Mouse (Mus musculus) hindbrain, embryonic 11.5 days (tissue): ENCODE measurements around the gene Evx2. TPM values are rescaled to one million over a fixed set of nuclear protein-coding genes. Genes with fewer than 3 reads are reported as not detected.
A peak's percentile ranks its signal among the peaks of the same experiment; 100 is the strongest.

Experiments
- ATAC-seq: fragments of 200-750 bp; cut with Nextera tagmentation; 2 replicates; pipeline ENCODE4 v1.8.0; 2017; ENCODE audit warnings: mild to moderate bottlenecking, moderate TSS enrichment, moderate library complexity; ENCODE audit not compliant: low FRiP score
- DNase-seq: peaks from one replicate; pipeline ENCODE4 v3.0.0-alpha.2; 2015; ENCODE audit warnings: low spot score
- H3K27ac ChIP-seq: fragments of 300-500 bp; sonication (generic); 2 replicates; pipeline ENCODE4 v1.5.1; 2014; ENCODE audit warnings: mild to moderate bottlenecking, low read depth, low read length
- H3K27me3 ChIP-seq: fragments of 300-500 bp; sonication (generic); 2 replicates; pipeline ENCODE4 v1.6.1; 2014; ENCODE audit warnings: mild to moderate bottlenecking, low read length, moderate library complexity, mixed read lengths; ENCODE audit not compliant: control insufficient read depth, insufficient read depth
- H3K36me3 ChIP-seq: fragments of 300-500 bp; sonication (generic); 2 replicates; pipeline ENCODE4 v1.6.1; 2014; ENCODE audit warnings: mild to moderate bottlenecking, low read length, moderate library complexity, mixed read lengths; ENCODE audit not compliant: control insufficient read depth, insufficient read depth
- H3K4me1 ChIP-seq: fragments of 300-500 bp; sonication (generic); replicated peaks from 2 replicates; pipeline ENCODE4 v1.6.1; 2014; ENCODE audit warnings: low read length, mixed read lengths; ENCODE audit not compliant: control insufficient read depth, insufficient read depth
- H3K4me2 ChIP-seq: fragments of 300-500 bp; sonication (generic); replicated peaks from 2 replicates; pipeline ENCODE4 v1.6.1; 2014; ENCODE audit warnings: mild to moderate bottlenecking, low read depth, low read length
- H3K4me3 ChIP-seq: fragments of 300-500 bp; sonication (generic); 2 replicates; pipeline ENCODE4 v1.5.1; 2014; ENCODE audit warnings: low read depth, low read length
- H3K9ac ChIP-seq: fragments of 300-500 bp; sonication (generic); 2 replicates; pipeline ENCODE4 v1.6.1; 2014; ENCODE audit warnings: low read depth, low read length
- H3K9me3 ChIP-seq: fragments of 300-500 bp; sonication (generic); 2 replicates; pipeline ENCODE4 v1.6.1; 2016; ENCODE audit warnings: low read length; ENCODE audit not compliant: control insufficient read depth
- WGBS: fragments of 180-500 bp; shearing (Covaris S2); extraction: QIAGEN DNeasy Blood & Tissue Kit; methylation state at CpG from one replicate; pipeline ENCODE4 v1.1.7; 2014; 5-methylcytosine and 5-hydroxymethylcytosine counted together
- polyA plus RNA-seq: library from polyadenylated mRNA; unstranded; fragments of >200 nt; fragmentation: Nextera tagmentation; extraction: Ambion mirVana; gene quantifications from 2 replicates; pipeline ENCODE4 v1.2.1, GENCODE M21; 2014

The Evx2 gene
- polyA plus RNA-seq, 1 experiment from 2014 or later, result 2.4 TPM

GRCm38 (mm10) chr2:74685059-74685603 is 25.8 kb upstream of the Evx2 start:
- ATAC-seq, result no peak
- no peak overlapping the region for H3K4me2 ChIP-seq
- H3K4me3 ChIP-seq, result no peak overlapping the region
- H3K9me3 ChIP-seq, result no peaks in the 10 kb centered on the region
- no peak overlapping the region for H3K27ac ChIP-seq
- H3K36me3 ChIP-seq, result no peaks in the 10 kb centered on the region
- H3K27me3 ChIP-seq, result peaks cover 92% of the 10 kb centered on the region
- WGBS, result 12% methylated on average over 4 of the region's 4 CpGs
- no peak for DNase-seq
- peaks cover 8% of the 10 kb centered on the region for H3K4me1 ChIP-seq
- H3K9ac ChIP-seq, result no peak overlapping the region

DNA sequence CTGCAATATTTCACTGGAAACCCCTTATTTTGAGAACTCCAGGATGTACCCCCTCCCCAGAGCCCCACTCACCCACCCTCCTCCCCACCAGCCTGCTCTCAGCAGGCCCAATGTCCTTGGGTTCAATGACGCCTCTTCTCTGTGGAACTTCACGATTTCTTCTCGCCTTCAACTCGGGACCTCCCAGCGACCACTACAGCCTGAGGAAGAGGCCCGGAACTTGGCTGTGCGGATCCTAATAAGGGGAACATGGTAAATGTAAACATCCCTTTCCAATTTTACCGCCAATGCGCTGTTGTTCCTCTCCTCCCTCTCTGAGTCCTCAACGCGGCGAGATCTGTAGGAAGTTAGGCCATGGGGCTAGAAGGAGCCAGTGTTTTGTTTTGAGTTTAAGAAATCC is 24.7 kb upstream of the Evx2 start:
- no peak overlapping the region for H3K27ac ChIP-seq
- H3K4me3 ChIP-seq, result no peak overlapping the region
- no peaks in the 10 kb centered on the region for H3K36me3 ChIP-seq
- peaks cover 90% of the 10 kb centered on the region for H3K27me3 ChIP-seq
- peaks cover 8% of the 10 kb centered on the region for H3K4me1 ChIP-seq
- no peak overlapping the region for H3K4me2 ChIP-seq
- no peak overlapping the region for H3K9ac ChIP-seq
- WGBS, result 2% methylated on average over 12 of the region's 12 CpGs
- ATAC-seq (no peak), DNase-seq (no peak)
- no peaks in the 10 kb centered on the region for H3K9me3 ChIP-seq

- under 1% methylated on average over 18 of the region's 18 CpGs for WGBS
- H3K4me3 ChIP-seq, result no peak overlapping the region
- no peak overlapping the region for H3K27ac ChIP-seq
Measured at GRCm38 (mm10) chr2:74683471-74683951, 24.2 kb upstream of the Evx2 start.

GRCm38 (mm10) chr2:74682796-74683195 is 23.4 kb upstream of the Evx2 start:
- no peak for ATAC-seq
- H3K4me3 ChIP-seq, result peak overlapping the region; percentile 8; the same call in 1 of the 2 replicates
- H3K27ac ChIP-seq, result no peak overlapping the region
- H3K9ac ChIP-seq, result no peak overlapping the region
- H3K9me3 ChIP-seq, result no peaks in the 10 kb centered on the region
- 1% methylated on average over 24 of the region's 51 CpGs for WGBS
- peaks cover 94% of the 10 kb centered on the region for H3K27me3 ChIP-seq
- no peak overlapping the region; the same call in 1 of the 2 replicates for H3K4me2 ChIP-seq
- no peak for DNase-seq
- H3K4me1 ChIP-seq, result peaks cover 8% of the 10 kb centered on the region
- no peaks in the 10 kb centered on the region for H3K36me3 ChIP-seq

More at GRCm38 (mm10) chr2:74683471-74683951, 24.2 kb upstream of the Evx2 start:
- DNase-seq, result no peak
- Histone ChIP-seq H3K4me1 (peaks cover 8% of the 10 kb centered on the region), H3K9me3 (no peaks in the 10 kb centered on the region), H3K4me2 (no peak overlapping the region), H3K9ac (no peak overlapping the region), H3K36me3 (no peaks in the 10 kb centered on the region), H3K27me3 (peaks cover 91% of the 10 kb centered on the region)
- no peak for ATAC-seq

DNA sequence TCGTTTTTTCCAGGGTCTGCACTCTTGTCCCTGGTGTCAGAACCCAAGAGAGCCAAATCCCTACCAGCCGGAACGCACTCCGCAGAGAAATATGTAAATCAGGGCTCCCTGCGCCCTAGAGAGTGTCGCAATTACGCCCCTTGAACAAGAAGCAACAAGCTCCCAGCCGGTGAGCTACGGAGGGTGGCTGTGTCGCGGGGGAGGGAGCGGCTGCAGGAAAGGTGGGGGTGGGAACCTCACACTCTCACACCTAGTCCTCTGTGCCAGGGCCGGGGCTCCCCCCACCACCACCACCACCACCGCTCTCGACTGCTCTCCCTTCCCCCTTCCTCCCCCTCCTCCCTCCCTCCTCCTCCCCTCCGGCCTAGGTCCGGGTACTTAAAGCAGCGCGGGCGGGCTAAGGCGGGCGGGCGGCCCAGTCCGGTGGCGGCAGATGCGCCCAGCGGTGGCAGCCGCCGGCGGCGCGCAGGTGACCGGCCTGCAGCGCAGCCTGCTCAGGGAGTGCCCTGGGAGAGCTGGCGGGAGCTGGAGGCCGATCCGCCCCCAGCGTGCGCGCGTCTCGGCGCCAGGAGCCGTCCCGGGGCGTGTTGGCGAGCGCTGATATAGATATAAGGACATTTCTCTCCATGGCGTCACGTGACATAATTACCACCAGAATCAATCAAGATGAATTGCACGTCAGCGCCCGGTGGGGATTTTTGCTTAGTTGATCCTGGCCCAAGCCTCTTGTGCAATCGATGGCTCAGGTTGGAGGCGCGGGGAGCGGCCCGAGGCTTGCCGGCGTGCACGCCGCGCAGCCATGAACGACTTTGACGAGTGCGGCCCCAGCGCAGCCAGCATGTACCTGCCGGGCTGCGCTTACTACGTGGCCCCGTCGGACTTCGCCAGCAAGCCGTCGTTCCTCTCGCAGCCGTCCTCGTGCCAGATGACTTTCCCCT is 22.5 kb upstream of the Evx2 start:
- Histone ChIP-seq H3K36me3 (no peaks in the 10 kb centered on the region), H3K4me1 (peaks cover 8% of the 10 kb centered on the region), H3K9ac (no peak overlapping the region), H3K27me3 (peaks cover 94% of the 10 kb centered on the region), H3K4me2 (peak overlapping the region; percentile 25), H3K27ac (no peak overlapping the region), H3K4me3 (peak overlapping the region; percentile 10; the same call in 1 of the 2 replicates), H3K9me3 (no peaks in the 10 kb centered on the region)
- DNase-seq, result no peak
- under 1% methylated on average over 74 of the region's 78 CpGs for whole genome bisulfite sequencing
- ATAC-seq, result 0 out of 2 replicates have a peak, but pooled peaks have one; percentile 33

- Histone ChIP-seq H3K9ac (no peak overlapping the region), H3K27ac (no peak overlapping the region), H3K4me1 (peaks cover 8% of the 10 kb centered on the region), H3K9me3 (no peaks in the 10 kb centered on the region), H3K4me3 (no peak overlapping the region), H3K27me3 (peaks cover 98% of the 10 kb centered on the region), H3K4me2 (no peak overlapping the region), H3K36me3 (no peaks in the 10 kb centered on the region)
- 2% methylated on average over 21 of the region's 21 CpGs for WGBS
- ATAC-seq (no peak), DNase-seq (peak; percentile 59)
Measured at GRCm38 (mm10) chr2:74680561-74681398, 21.4 kb upstream of the Evx2 start.

DNA sequence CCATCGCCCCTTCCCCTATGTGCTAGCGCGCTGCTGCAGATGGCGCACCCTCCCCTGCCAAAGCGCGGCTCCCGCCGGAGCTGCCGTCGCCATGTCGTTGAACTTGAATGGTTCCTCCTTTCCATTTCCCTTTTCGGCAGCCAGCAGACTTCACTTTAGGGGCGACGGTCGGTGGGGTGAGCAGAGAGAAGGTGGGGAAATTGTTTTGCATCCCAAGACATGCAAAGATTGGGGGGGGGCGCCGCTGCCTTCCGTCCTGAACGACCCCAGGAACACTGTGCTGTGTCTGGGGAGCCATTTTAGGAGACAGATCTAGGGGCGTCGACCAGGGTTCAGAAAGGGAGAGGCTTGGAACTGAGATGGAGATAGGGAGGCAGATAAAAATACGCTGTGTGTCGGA is 20.6 kb upstream of the Evx2 start:
- Histone ChIP-seq H3K4me3 (no peak overlapping the region), H3K9me3 (no peaks in the 10 kb centered on the region), H3K27ac (no peak overlapping the region), H3K9ac (no peak overlapping the region), H3K4me2 (no peak overlapping the region), H3K27me3 (peaks cover 99% of the 10 kb centered on the region), H3K4me1 (peaks cover 8% of the 10 kb centered on the region), H3K36me3 (no peaks in the 10 kb centered on the region)
- no peak for DNase-seq
- no peak for ATAC-seq
- 0% methylated on average over 23 of the region's 23 CpGs for WGBS

DNA sequence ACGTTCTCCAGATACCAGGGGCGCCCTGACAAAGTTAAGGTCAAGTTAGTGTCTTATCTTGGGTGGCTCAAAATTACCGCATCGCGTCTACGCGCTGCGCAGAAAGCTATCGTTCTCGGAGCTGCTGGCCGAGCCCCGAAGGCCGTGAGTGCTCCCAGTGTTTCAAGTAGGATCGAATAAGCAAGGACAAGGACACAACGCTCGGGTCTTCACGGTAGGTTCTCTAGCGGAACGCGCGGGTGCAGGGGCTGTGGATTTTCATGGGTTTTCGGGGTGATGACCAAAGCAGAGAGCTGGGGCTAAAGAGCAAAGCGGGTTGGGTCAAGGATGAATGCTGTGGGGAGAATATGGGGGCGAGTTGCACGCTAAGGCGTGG is 20.2 kb upstream of the Evx2 start:
- ATAC-seq (no peak), DNase-seq (peak; percentile 65)
- H3K27me3 ChIP-seq, result peaks cover 99% of the 10 kb centered on the region
- no peaks in the 10 kb centered on the region for H3K36me3 ChIP-seq
- H3K4me2 ChIP-seq, result no peak overlapping the region
- H3K4me3 ChIP-seq, result no peak overlapping the region
- H3K9ac ChIP-seq, result no peak overlapping the region
- no peak overlapping the region for H3K27ac ChIP-seq
- no peaks in the 10 kb centered on the region for H3K9me3 ChIP-seq
- H3K4me1 ChIP-seq, result peaks cover 8% of the 10 kb centered on the region
- WGBS, result under 1% methylated on average over 26 of the region's 26 CpGs
